Mouse (Mus musculus) spleen, adult 2 months (tissue): ENCODE data around the gene Gal3st2. TPM values are rescaled to one million over a fixed set of nuclear protein-coding genes. Genes with fewer than 3 reads are reported as not detected.
"Not testable (repeated sequence)": the region's sequence is repeated elsewhere in the genome, so short reads cannot be mapped to it uniquely, and the experiment has no call there.

ENCODE experiments used
- DNase-seq, 2 experiments: peaks; one replicate each; pipeline versions ENCODE4 v3.0.0 to v3.0.0-alpha.2; 2012 to 2021; ENCODE audit warnings: low spot score in 2 of 2, low read depth in 1 of 2
- H3K27ac ChIP-seq: fragments of 200-500 bp; 2 replicates; pipeline ENCODE4 v1.5.1; 2012; ENCODE audit warnings: low read length, inconsistent platforms; ENCODE audit not compliant: insufficient read depth
- H3K27me3 ChIP-seq: fragments of 200-500 bp; 2 replicates; pipeline ENCODE4 v1.6.1; 2012; ENCODE audit warnings: mild to moderate bottlenecking, moderate library complexity, low read length, inconsistent platforms; ENCODE audit not compliant: control insufficient read depth, insufficient read depth
- H3K36me3 ChIP-seq: fragments of 200-500 bp; 2 replicates; pipeline ENCODE4 v1.6.1; 2012; ENCODE audit warnings: mild to moderate bottlenecking, low read length, inconsistent platforms; ENCODE audit not compliant: control insufficient read depth, insufficient read depth
- H3K4me1 ChIP-seq: fragments of 200-500 bp; 2 replicates; pipeline ENCODE4 v1.6.1; 2011; ENCODE audit warnings: inconsistent platforms; ENCODE audit not compliant: control insufficient read depth, insufficient read depth, insufficient read length
- H3K4me3 ChIP-seq: fragments of 200-500 bp; 2 replicates; pipeline ENCODE4 v1.5.1; 2011; ENCODE audit warnings: mild to moderate bottlenecking, inconsistent platforms; ENCODE audit not compliant: insufficient read depth, insufficient read length; ENCODE audit errors: extremely low read depth
- WGBS: fragments of 180-500 bp; shearing (Covaris S2); methylation state at CpG from one replicate; pipeline ENCODE4 v1.1.7; 2018; 5-methylcytosine and 5-hydroxymethylcytosine counted together
- polyA plus RNA-seq: library from polyadenylated mRNA; depleted of rRNA; stranded (reverse); fragments of >200 nt; gene quantifications from 2 replicates; pipeline ENCODE4 v1.2.3, GENCODE M21; 2012

Gal3st2 gene
- polyA plus RNA-seq, 1 experiment: 3.8 TPM

DNA sequence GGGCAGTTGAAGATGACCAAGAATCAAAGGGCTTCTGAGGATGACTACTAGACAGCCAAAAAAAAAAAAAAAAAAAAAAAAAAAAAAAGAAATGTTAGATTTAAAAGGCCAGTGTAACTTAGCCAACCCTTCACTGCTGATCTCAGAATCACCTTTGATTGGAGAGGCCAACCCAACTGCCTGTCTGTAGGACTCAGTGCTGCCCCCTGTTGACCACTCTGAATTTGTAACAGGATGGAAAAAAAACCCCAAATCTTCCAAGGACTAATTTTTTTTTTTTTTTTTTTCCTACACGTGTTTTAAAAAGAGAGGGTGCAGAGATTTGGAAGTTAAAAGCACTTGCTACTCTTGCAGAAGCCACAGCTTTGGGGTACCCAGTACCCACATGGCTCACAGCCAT is 29.8 kb downstream of the Gal3st2 start:
- H3K36me3 ChIP-seq, H3K4me1 ChIP-seq, H3K27me3 ChIP-seq, DNase-seq, H3K4me3 ChIP-seq, H3K27ac ChIP-seq: not testable (repeated sequence)
- 71% methylated on average over 1 of the region's 1 CpGs for WGBS

DNA sequence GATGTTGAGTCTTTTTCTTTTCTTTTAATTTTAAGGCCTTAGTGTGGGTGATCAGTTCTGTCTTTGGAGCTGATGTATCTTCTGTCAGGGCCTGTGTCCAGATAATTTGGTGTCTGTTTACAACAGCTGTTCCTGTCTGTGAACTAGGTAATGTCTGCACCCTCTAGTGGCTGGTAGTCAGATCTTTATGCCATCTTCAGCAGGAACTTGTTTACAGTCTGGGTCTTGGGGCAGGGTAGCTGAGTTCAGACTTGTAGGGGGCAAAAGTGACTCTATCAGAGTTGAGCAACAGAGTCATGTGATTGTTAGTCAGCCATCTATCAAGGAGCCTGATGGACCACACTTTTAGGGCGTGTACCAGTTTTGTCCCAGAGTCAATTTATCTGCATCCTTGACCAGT is 36.3 kb downstream of the Gal3st2 start:
- not testable (repeated sequence) for H3K4me3 ChIP-seq, H3K4me1 ChIP-seq, H3K36me3 ChIP-seq, H3K27ac ChIP-seq, H3K27me3 ChIP-seq, DNase-seq
- WGBS: no CpG with 5 or more reads among the region's 1 CpGs

DNA sequence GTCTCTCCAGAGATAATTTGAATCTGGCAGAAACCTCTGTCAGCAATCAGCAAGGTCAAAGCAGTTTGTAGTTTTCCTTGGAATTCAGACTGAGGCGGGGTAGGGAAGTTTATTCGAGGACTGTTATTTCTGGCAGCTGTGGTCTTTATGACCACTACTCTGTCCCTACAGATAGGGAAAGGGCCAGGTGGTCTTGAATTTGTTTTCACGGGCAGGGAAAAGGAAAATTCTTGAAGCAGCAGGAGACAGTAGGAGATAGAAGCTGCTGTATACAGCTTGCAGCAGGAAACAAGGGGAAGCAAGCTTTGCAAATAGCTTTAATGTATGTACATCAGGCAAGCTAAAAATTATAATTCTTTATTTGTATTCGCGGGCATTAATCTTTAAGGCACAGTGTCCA is 40.2 kb downstream of the Gal3st2 start:
- DNase-seq, H3K4me3 ChIP-seq, H3K27ac ChIP-seq, H3K36me3 ChIP-seq, H3K4me1 ChIP-seq, H3K27me3 ChIP-seq: not testable (repeated sequence)
- 83% methylated on average over 5 of the region's 5 CpGs for WGBS

DNA sequence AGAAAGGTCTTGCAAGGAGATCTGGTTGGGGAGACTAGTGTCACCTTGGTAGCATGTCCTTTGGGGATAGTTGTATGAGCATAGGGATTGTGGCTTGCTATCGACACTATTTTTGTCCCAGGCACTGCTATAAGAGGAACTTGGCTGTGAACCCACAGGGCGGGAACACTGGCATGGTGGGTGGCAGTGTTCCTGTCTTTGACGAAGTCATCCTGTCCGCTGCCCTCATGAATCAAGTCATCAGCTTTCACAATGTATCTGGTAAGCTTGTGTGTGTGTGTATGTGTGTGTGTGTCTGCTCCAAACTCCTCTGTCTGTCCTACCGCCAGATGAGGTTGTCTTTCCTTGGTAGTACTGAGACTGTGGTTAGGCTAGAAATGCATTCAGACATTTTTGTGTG is 45.6 kb downstream of the Gal3st2 start:
- H3K36me3 ChIP-seq, H3K4me1 ChIP-seq, DNase-seq, H3K27ac ChIP-seq, H3K27me3 ChIP-seq, H3K4me3 ChIP-seq: not testable (repeated sequence)
- 12% methylated on average over 4 of the region's 5 CpGs for WGBS

DNA sequence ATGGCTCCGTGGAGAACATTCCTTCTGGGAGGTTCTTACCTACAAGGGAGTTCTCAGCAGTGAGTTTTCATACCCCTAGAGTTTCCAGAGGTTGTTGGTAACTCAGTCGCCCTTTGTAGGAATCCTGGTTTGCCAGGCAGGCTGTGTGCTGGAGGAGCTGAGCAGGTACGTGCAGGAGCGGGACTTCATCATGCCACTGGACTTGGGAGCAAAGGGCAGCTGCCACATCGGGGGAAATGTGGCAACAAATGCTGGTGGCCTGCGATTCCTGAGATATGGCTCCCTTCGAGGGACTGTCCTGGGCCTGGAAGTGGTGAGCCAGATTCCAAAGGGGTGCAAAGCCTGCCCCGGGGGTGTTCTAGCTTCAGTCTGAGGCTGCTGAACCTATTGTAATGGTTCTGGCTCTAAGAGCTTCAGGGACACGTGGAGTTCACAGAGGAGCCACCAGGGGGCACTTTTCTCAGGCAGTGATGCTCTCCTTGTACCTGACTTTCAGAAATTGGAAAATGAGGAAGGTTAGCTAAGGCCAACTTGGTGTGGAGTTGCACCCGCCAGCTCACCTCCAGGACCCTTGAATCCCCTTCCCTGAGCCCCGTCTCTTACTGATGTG is 48.0 kb downstream of the Gal3st2 start:
- not testable (repeated sequence) for H3K27me3 ChIP-seq, H3K36me3 ChIP-seq, DNase-seq, H3K27ac ChIP-seq, H3K4me3 ChIP-seq, H3K4me1 ChIP-seq
- no CpG with 5 or more reads among the region's 11 CpGs for WGBS

DNA sequence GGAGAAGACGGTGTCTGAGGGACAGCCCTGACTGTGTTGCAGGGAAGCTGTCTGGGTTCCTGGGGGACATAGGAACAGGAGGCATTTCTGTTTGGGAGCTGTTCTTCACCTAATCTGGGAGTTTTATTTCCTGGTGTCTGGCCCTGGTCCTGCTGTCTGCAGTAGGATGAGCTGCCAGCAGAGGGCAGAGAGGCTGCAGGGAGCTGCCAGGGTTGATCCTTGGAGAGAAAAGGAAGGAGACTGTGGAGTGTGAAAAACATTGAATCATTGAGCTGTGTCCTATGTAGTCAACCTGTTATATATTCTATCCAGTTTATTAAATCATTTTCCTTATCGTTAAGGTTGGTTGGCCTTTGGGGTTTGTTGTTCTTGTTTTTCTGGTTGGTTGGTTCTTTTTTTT is 50.8 kb downstream of the Gal3st2 start:
- H3K4me1 ChIP-seq, H3K4me3 ChIP-seq, H3K27ac ChIP-seq, DNase-seq, H3K27me3 ChIP-seq, H3K36me3 ChIP-seq: not testable (repeated sequence)
- 40% methylated on average over 1 of the region's 2 CpGs for WGBS

DNA sequence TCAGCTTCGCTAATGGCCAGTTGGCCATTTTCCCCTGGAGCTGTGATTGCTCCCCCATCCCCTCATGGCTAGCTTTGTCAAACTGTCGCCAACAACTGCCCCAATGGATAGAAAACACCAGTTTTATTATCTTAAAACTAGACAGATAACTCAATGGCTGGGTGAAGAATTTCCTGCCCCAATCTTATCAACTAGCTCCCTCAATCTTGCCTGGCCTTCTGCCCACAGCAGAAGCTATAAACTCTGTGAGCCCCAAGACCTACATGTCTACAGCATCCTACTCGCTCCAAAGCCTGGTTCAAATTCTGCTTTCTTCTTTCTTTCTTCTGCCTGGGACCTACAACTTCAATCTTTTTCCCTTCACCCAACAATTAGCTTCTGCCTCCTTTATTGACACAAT is 56.1 kb downstream of the Gal3st2 start:
- H3K36me3 ChIP-seq, H3K4me1 ChIP-seq, H3K4me3 ChIP-seq, DNase-seq, H3K27ac ChIP-seq, H3K27me3 ChIP-seq: not testable (repeated sequence)
- 83% methylated on average over 3 of the region's 3 CpGs for WGBS

DNA sequence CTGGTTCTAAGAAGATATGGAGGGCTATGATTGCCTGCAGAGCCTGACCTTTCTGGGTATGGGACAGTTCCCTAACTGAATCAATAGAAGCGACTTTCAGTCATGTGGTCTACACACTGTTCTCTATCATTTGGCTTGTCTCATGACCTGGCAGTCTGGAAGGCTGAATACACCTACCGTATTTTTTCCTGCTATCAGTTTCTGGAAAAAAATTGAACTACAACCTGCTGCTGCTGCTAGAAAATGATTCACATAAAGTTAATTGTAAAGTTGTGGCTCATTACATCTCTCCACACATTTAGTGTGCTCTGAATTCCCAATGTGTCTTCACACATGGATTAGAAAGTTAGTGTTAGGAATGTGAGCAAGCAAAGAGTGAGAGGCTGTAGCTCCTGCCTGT is 56.9 kb downstream of the Gal3st2 start, which contains the start of gene Gal3st2b:
TSS of gene Gal3st2b (plus strand) at position 301 of the 400 bp plus-strand sequence.
- WGBS: 90% methylated on average over 2 of the region's 2 CpGs
- H3K27ac ChIP-seq, DNase-seq, H3K36me3 ChIP-seq, H3K4me3 ChIP-seq, H3K27me3 ChIP-seq, H3K4me1 ChIP-seq: not testable (repeated sequence)

DNA sequence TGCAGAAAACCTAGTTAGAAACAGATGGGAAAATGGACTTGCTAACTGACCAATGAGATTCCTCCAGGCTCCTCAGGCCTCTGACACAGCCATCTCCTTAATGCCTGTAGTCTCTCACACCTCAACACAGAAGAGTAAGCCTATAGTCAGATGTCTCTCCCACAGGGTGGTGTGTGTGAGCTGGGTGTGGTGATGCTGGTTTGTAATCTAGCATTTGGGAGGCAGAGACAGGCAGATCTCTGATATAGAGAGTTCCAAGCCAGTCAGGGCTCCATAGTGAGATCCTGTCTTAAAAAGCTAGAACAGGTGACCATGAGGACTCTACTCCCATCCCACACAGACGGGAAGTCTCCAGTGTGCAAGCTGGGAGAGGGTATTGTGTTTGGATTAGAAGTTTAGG is 57.7 kb downstream of the Gal3st2 start:
- not testable (repeated sequence) for H3K36me3 ChIP-seq, DNase-seq, H3K27me3 ChIP-seq, H3K4me1 ChIP-seq, H3K4me3 ChIP-seq, H3K27ac ChIP-seq
- WGBS: 94% methylated on average over 1 of the region's 1 CpGs

DNA sequence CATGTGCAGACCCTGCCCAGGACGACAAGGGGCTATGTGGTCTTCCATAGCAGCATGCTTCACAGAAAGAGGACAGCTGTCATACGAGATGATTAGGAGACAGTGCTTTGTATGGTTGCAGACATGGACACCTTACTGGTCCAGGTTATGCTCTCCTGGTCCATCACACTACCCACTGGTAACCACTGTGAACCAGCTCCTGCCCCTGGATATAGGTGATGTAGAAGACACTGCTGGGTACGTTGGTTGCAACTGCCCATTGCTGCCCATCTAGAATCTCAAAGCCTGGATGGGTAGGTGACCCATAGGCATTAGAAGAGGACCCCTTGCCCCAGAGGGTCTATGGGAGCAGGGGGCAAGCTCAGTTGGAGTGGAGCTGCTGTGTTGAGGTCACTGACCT is 58.2 kb downstream of the Gal3st2 start:
- DNase-seq, H3K36me3 ChIP-seq, H3K4me1 ChIP-seq, H3K27me3 ChIP-seq, H3K27ac ChIP-seq, H3K4me3 ChIP-seq: not testable (repeated sequence)
- 78% methylated on average over 3 of the region's 3 CpGs for WGBS

DNA sequence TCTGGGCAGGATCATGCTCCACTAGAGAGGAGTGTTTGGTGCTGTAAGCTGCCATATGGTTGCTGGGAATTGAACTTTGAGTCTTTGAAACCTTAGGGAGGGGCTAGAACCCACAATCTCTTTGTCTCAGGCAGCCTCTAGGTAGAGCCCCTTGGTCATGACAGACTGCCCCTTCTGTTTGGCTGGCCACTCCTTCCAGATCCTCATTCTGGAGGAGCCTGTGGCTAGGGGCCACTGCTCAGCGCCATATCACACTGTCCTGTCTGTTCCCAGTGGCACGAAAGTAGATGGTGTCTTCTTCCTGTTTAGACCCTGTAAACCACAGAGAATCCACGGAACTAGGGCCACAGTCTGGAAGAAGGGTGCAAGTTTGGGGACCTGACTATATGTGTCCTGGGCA is 61.5 kb downstream of the Gal3st2 start:
- H3K4me1 ChIP-seq, H3K27ac ChIP-seq, H3K27me3 ChIP-seq, DNase-seq, H3K36me3 ChIP-seq, H3K4me3 ChIP-seq: not testable (repeated sequence)
- 65% methylated on average over 3 of the region's 3 CpGs for WGBS
